Mouse (Mus musculus) ovary, postnatal 36 days (tissue): ENCODE measurements around the gene Cwc27.

ENCODE experiments used
- DNase-seq: peaks from one replicate; pipeline ENCODE4 v3.0.0; 2022; ENCODE audit warnings: low spot score, mixed read lengths

Gene Cwc27

DNA sequence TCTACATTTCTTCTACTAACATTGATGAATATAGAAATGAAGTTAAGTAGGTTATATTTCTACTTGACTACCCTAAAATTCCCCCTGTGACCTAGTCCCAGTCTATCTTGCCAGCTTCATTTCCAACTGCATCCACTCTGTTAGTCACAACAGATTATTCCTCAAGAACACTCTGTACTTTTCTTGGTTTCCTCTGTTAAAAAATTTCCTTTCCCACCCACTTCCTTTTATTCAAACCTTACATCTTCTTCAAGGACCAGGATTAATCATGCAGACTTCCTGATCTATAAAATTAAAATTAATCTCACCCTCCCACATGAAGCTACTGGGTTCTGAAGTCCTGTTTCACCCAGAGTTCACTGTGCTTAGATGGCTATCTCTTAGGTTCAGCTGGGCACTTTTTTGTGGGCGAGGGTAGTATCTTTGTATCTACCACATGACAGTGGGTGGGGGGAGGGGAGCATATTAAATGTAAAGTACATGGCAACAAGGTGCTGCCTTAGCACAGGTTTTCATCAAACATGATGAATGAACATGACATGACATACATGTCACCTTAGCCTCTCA, 37.8 kb downstream of the Cwc27 start:
- DNase-seq = no peak

DNA sequence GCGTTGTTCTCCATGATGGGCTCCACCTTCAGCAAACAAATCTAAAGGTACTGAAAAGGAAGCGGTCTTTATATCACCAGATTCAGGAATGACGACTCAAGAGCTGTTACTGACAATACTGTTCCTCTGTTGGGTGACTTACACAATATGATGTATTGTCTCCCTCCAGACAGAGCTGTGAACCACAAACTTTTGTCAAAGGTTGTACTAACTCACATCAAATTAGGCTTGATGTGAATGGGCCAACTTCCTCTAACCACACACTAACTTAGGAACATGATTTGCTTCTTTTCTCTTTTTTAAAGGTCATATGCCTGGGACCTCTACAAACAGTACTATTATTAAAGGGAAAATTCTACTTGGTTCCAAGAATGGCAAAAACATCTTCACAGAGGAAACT, 53.7 kb downstream of the Cwc27 start:
- DNase-seq = no peak

DNA sequence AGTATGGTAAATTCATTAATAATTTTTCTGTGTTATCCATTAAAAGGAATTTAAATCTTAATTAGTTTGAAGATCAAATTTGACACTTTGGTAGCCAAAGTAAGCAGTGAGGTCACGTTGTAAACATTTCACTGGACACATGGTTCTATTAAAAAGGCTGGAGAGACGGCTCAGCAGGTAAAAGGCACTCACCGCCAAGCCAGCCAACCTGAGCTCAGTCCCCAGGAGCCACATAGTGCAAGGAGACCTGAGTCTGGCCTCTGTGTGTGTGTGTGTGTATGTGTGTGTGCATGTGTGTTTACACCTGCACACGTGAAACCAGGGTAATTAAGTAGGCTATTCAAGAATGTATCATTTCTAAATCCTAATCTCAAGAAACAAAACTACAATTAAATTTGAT, 54.5 kb downstream of the Cwc27 start:
- DNase-seq = no peak

DNA sequence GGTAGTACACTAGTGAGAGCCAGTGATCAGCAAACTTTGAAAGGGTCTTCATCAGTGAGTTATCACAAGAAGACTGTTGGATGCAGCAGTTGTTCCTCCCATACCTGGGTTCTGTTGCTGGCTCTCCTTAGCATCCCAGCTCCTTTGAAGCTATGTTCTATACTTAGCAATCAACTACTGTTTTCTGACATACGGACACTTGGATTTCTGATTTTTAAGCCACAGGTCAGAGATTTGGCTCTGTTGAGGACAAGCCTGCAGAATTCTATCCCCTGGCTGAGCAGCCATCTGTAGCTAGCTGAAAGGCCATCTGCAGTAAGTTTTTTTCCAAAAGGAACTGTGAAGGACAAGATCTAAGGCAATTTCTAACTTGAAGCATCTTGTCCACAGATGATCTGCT, 57.6 kb downstream of the Cwc27 start:
- no peak for DNase-seq

DNA sequence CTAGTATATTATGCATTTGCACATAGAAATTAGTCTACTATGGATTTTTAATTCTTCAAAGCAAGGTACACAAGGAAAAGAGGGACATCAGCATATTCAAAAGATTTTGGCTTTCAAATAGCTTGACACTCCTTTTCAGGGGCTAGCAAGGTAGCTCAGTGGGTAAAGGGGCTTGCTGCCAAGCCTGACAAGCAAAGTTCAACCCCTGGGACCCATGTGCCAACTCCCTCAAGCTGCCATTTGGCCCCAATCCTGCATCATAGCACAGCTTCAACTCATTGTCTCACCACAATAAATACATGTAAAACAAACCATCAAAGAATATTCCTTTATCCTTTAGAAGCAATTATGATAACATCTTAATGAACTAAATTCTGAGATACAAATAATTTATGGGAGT, 69.9 kb downstream of the Cwc27 start:
- DNase-seq = no peak

DNA sequence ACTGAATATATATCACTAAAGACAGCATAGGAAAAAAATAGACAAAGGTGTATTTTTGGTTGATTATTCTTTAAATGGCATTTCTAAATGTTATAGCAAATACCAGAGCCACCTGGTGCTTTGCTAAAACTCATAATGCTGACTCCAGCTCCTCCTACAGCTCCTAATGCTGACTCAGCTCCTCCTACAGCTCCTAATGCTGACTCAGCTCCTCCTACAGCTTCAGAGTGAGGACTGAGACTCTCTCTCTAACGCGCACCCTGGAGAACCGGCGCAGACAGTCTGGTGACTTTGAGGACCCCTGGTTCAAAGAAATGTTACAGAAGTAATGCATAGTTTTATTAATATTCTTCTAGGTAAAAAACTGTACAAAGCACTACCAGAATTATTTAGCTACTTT, 74.1 kb downstream of the Cwc27 start:
- DNase-seq = no peak

DNA sequence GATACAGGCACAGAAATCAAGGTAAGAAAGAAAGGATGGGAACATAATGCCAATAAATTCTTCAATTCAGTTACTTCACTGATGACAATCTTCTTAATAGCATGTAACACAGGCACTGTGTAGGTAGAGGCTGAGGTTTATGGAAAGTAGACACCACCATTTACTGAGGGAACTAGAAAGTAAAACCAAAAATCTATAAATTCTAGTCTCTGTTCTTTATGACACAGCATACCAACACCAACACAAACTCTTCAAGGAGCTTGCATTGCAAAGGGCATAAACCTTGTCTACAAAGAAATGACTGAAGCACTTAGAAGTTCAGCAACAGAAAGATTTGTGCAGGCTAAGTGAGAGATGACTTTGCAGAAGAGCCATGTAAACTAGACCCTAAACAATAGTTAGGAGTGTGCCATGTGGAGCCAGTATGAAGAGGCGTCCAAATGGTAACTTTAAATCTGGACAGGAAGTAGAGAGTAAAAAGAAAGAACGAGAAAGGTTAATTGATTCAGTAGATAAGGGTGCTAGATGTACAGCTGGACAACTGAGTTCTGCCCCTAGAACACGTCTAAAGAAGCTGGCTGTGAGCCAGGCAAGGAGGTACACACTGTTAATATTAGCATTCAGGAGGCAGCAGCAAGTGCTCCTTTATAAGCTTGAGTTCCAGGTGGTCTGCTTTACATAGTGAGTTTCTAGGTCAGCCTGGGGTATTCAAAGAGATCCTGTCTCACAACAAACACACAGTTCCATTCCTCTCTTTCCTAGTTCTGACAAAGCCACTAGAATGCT, 87.5 kb downstream of the Cwc27 start:
- DNase-seq = no peak

DNA sequence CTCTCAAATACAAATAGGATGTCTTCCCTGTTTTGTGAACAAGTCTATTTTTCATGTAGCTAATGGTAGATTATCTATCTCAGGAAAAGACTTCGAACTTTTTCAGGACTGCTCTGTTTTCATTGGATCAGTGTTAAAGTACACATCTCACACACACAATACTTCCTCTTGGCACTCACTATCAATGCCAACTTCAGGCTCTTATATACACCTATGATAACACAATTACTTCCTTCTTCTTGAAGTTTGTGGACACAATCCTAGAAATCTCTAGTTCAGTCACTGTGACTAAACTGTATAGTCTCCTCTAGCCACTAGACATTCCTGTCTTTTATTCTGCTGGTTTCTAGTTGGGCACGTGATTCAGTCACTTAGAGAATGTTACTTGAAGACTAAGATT, 89.3 kb downstream of the Cwc27 start:
- no peak for DNase-seq

DNA sequence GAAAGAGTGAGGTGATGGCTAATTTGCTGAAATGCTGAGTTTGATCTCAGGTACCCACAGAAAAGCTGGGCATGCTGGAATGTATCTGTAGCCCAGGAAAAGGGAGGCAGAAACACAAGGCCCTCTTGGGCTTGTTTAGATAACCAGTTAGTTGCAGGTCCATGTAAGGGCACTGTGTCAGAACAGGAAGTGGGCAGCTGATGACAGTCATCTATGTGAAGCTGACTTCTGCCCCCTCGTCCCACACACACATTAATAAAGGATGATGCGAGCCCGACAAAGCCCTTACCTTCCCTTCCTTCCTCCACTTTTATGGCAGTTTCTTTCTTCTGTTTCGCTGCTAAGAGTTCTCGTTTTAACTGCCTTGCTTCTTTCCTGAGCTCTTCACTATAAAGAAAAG, 96.8 kb downstream of the Cwc27 start:
- DNase-seq = no peak

DNA sequence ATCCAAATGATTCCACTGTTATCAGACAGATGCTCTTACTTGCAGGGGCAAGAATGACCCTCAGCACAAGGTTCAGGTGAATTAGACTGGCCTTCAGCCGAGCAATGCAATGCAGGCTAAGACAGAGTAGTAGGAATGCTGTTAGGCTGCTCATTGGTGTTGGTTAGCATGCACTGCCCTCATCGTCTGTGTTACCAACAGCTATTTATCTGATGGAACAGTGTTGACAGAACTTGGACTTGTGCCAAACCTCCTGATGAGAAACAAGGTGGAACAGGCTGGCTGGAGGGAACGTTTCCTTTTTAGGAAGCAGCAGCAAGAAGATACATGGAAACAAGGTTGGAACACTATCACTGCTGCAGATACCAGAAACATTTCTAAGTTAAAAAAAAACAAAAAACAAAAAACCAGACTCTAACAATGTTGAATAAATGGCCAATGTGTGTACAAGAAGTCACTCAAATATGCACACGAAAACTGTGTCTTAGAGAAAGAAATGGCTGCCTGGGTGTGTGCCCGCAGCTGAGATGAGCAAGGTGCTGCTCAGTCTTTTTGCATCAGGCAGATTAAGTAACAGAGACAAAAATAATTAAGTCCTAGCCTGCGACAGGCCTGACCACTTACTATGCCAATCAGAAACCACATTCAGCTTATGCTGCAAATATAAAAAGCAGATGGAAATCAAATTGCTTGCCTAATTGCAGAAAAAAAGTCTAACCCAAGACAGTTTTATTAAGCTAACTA, 122.2 kb downstream of the Cwc27 start:
- peak; percentile 13 for DNase-seq

DNA sequence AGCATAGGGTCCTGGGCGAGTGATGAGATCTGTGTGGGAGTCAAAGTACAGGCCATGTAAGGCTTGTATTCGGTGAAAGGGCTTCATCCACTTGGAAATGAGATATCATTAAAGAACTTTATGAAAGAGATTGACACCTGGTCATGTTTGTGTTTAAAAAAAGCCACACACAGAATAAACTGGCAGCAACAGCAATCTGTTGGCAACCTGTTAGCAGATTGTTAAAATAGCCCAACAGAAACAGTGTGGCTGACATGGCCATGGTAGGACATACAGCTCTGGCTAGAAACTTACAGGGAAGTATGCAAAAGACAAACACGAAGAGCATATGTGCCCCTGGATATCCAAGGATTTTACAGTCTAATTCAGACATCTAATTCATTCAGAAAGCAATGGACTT, 124.2 kb downstream of the Cwc27 start:
- DNase-seq = no peak

DNA sequence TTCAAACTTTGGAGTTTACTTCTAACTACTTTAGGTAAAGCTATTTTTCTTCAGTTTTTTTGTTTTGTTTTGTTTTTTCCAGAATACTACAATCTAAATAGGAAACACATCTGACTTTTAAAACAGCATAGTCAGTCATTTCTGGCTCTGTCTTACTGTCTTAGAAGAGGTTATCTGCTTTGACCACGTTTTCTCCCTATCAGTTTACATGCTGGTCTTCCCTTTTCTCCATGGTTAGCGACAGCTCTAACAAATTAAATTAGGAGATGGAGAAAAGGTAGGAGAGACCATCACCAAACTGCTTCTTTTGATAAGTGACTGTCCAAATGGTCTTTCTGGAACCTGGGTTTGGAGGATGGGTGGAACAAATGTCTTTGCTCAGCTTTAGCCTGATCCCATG, 131.4 kb downstream of the Cwc27 start:
- DNase-seq = no peak

DNA sequence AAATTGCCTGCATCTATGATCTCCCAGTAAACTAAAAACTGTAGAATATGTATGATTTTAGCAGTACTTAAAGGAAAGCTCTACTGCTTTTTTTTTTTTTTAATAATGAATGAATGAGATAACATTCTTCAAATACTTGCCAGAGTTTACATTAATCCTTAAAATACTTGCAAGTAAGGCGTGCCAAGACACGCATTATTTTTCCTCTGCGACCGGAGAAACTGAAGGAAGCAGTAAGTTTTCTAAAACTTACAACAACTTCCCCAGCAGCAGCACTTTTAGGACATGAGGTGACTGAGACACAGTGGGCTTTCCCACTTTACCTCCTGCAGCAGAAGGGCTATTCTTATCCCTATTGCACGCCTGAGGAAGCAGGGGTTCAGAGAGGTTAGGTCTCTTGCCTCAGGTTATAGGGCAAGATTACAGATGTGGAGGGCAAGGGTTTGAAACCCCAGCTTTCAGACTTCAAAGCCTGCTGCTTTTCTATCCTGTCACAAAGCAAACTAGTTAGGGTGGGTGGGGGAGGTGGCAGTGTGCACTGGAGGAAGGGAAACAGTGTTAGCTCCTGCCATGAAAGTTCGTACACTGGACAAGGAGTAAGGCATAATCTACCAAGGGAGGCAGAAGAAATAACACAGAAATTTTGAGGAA, 132.5 kb downstream of the Cwc27 start:
- DNase-seq = no peak

DNA sequence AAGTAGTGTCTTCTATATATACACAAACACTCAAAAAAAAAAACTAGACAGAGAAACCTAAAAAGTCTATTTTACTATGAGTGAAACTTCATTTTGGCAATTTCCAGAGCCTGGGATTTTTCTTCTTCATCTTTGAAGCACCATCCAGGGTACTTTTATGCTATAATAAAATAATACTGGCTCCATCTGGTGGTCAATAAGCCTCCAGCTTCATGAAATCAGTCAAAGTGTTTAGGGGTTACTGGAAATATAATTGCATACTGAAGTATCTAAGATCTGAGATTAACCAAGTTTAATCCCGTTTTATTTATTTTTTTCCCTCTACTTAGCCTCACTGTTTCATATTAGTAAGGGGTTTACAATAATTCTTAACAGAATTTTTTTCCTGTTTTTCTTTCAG, 135.7 kb downstream of the Cwc27 start:
- DNase-seq = no peak

DNA sequence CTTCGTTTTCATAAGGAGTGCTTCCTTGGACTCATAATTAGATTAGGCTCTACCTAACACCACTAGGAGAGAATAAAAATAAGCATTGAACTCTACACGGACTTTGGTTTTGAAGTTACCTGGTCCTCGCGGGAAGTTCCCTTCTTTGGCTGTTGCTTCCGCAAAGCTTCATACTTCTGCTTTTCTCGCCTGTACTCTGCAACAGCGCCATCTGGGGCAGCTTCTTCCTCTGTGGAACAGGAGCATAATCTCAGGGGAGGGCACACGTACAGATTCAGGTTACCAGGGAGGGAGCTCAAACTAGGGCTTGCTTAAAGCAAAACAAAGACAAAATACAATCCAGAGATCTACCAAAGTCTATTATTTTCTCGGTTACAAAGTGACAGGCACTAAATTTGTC, 155.8 kb downstream of the Cwc27 start:
- DNase-seq = no peak

DNA sequence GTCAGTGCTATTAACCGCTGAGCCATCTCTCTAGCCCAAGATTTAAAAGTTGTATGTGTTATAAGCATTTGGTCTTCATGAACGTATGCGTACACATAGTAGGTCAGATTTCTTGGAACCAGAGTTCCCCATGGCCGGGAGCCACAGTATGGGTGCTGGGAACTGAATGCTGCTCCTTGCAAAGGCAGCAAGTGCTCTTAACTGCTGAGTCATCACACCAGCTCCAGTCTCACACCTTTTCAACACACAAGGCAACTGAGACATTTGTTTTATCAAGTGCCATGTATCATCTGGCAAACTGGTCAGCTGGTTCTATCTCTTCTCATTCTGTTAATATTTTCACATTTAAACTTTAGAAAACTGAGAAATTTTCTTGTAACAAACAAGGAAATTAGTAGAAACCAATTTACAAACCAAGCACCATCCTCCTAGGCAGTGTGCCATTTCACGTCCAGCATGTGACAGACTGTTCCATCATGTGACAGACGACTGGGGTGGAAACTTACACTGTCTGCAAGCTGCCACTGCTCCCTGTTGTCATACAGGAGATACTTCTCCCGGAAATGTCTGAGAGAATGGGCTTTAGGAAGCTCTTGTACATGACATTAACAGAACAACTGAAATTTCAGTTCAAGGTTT, 156.8 kb downstream of the Cwc27 start:
- DNase-seq = no peak

DNA sequence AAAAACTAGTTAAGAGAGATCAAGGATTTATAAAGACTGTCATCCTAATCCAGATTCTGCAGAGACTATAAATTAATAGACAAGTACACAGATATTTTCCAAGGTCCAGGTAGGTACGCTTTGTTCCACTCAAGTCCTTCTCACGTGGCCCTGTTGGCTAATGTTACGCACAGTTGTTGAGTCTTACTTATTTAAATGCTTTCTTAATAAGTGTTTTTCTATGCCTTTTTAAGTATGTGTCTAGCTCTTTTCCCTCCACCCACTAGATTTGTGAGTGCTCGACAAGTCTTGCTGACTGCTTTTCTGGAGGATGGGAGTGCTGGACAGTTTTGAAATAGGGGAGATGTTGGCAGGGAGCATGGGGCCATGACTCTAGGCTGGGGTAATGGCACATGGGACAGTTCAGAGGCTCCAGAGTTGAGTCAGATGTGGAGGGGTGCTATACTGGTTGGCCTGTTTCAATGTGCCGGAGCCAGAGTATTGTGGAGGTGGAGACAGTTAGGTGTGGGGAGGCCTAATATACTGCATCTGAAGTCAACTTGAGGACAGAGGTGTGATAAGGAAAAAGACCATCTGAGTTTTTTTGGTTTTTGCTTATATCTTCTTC, 160.2 kb downstream of the Cwc27 start:
- no peak for DNase-seq

DNA sequence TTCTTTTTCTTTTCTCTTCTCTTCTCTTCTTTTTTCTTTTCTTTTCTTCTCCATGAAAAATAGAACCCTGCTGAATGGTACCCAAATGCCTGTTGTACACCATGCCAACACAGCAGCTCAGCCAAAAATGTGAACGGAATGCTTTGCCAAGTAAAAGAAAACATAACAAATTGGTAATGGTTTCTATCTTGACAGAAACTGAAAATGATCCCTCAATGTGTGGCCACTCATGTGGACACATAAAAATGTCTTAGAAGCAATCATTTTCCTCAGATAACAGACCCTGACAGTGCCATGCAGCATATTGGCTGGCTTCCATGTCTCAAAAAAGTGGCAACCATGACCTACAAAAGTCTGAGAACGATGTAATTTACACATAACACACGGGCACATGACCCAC, 161.8 kb downstream of the Cwc27 start:
- DNase-seq = no peak

DNA sequence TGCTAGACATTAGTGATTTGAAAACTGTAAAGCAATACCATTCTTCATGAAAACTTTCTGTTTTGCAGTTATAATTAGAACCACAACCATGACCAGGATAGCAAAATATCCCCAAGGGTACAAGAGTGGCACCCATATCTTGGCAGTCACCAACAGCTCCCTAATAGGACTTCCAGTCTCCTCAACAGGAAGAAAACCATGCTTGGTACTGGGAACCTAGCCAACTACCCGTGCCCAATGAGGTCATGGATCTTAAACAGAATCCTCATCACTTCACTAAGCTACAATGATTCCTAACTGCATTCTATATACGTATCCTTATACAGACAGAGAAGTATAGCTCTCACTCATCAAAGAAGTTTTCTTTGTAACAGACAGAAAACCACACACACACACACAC, 165.2 kb downstream of the Cwc27 start:
- no peak for DNase-seq

DNA sequence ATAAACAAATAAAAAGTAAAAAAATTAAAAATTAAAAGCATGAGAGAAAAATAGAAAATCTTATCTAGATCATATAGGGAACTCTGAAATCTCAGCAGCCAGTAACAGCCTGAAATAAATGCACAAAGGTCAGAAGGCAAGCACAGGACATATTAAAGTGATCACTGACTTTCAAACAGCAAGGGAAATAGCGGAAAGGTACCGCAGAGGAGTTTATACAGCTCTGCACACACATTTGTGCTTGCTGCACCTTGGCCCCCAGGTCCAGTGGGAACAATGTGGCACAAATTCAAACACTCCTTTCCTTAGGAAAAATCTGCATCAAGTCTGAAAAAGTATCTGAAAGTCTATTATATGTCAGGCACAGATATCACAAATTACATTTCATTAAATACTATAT, 166.3 kb downstream of the Cwc27 start:
- DNase-seq = no peak

DNA sequence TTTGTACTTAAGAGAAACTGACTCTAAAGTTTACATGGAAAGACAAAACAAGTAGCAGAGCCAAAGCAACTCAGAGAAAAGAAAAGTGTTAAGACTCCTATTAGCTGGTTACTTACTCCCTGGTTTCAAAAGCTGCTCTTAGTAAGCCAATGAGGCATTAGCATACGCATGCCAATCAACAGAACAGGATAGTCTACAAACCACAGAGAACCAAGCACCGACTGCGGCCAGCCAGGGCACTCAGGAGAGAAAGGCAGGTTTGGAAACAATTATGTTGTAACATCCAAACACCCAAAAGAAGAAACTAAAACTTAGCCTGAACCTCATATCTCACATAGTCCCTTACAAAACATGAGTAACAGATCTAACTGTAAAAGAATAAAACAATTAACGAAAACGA, 166.8 kb downstream of the Cwc27 start:
- no peak for DNase-seq
